Mouse (Mus musculus) MEL (cell line): ENCODE results near the gene Polr3c. TPM values are rescaled to one million over a fixed set of nuclear protein-coding genes. Genes with fewer than 3 reads are reported as not detected.

Source experiments
- DNase-seq: peaks from one replicate; pipeline ENCODE4 v3.0.0; 2011; ENCODE audit warnings: low read depth, low spot score
- H3K27ac ChIP-seq: 2 replicates; pipeline ENCODE4 v1.5.1; 2012; ENCODE audit warnings: low read depth, mild to moderate bottlenecking, control low read depth, low read length, moderate library complexity; ENCODE audit not compliant: control insufficient read depth
- H3K27me3 ChIP-seq, 2 experiments: fragments of 150-350 bp in 1 of 2; sonication (generic) in 1 of 2; 2 replicates each; pipeline ENCODE4 v1.6.1; 2012; ENCODE audit warnings: low read length in 2 of 2, mild to moderate bottlenecking in 2 of 2, improper control_type of control experiment in 1 of 2, moderate library complexity in 1 of 2; ENCODE audit not compliant: insufficient read depth in 2 of 2, control insufficient read depth in 1 of 2
- H3K36me3 ChIP-seq, 2 experiments: 2 replicates each; pipeline ENCODE4 v1.6.1; 2012 to 2014; ENCODE audit warnings: low read length in 2 of 2, improper control_type of control experiment in 1 of 2, inconsistent platforms in 1 of 2, mild to moderate bottlenecking in 1 of 2; ENCODE audit not compliant: insufficient read depth in 2 of 2, control insufficient read depth in 1 of 2
- H3K4me1 ChIP-seq, 2 experiments: fragments of 150-350 bp in 1 of 2; sonication (generic) in 1 of 2; 2 replicates each; pipeline ENCODE4 v1.6.1; 2012; ENCODE audit warnings: low read length in 2 of 2, improper control_type of control experiment in 1 of 2, mild to moderate bottlenecking in 1 of 2; ENCODE audit not compliant: insufficient read depth in 2 of 2, control insufficient read depth in 1 of 2
- H3K4me3 ChIP-seq, 2 experiments: fragments of 150-350 bp in 1 of 2; sonication (generic) in 1 of 2; 2 replicates each; pipeline ENCODE4 v1.5.1; 2012; ENCODE audit warnings: low read depth in 2 of 2, low read length in 2 of 2, mild to moderate bottlenecking in 2 of 2, moderate library complexity in 2 of 2, control low read depth in 1 of 2, improper control_type of control experiment in 1 of 2; ENCODE audit not compliant: control insufficient read depth in 1 of 2, insufficient read depth in 1 of 2
- H3K79me2 ChIP-seq: 2 replicates; pipeline ENCODE4 v1.6.1; 2012; ENCODE audit warnings: mild to moderate bottlenecking, low read length, moderate library complexity; ENCODE audit not compliant: control insufficient read depth, poor library complexity, insufficient read depth
- H3K9ac ChIP-seq: 2 replicates; pipeline ENCODE4 v1.6.1; 2012; ENCODE audit warnings: low read depth, mild to moderate bottlenecking, control low read depth, low read length, moderate library complexity; ENCODE audit not compliant: control insufficient read depth, poor library complexity, severe bottlenecking
- H3K9me3 ChIP-seq: fragments of 150-350 bp; sonication (generic); replicated peaks from 2 replicates; pipeline ENCODE4 v1.6.1; 2012; ENCODE audit warnings: mild to moderate bottlenecking, low read length, improper control_type of control experiment, moderate library complexity; ENCODE audit not compliant: insufficient read depth
- ETS1 ChIP-seq: IDR thresholded peaks from 2 replicates; pipeline ENCODE4 v1.6.1; 2012; ENCODE audit warnings: low read depth, mild to moderate bottlenecking, inconsistent platforms, low read length, improper control_type of control experiment, moderate library complexity
- GABPA ChIP-seq: IDR thresholded peaks from 2 replicates; pipeline ENCODE4 v1.6.1; 2012; ENCODE audit warnings: low read depth, mild to moderate bottlenecking, inconsistent platforms, low read length, improper control_type of control experiment, moderate library complexity
- GATA1 ChIP-seq: IDR thresholded peaks from 2 replicates; pipeline ENCODE4 v1.6.1; 2011; ENCODE audit warnings: low read depth, low read length, improper control_type of control experiment
- KAT2A ChIP-seq: conservative IDR thresholded peaks from 2 replicates; pipeline ENCODE4 v1.6.1; 2012; ENCODE audit warnings: low read depth, low read length, improper control_type of control experiment, inconsistent platforms
- MAFK ChIP-seq: IDR thresholded peaks from 2 replicates; pipeline ENCODE4 v1.6.1; 2011; ENCODE audit warnings: low read depth, mild to moderate bottlenecking, low read length, improper control_type of control experiment, borderline replicate concordance
- MAX ChIP-seq: IDR thresholded peaks from 2 replicates; pipeline ENCODE4 v1.6.1; 2011; ENCODE audit warnings: low read length, improper control_type of control experiment
- MAZ ChIP-seq: IDR thresholded peaks from 2 replicates; pipeline ENCODE4 v1.6.1; 2012; ENCODE audit warnings: low read depth, mild to moderate bottlenecking, inconsistent platforms, low read length, improper control_type of control experiment
- MEF2A ChIP-seq: IDR thresholded peaks from 2 replicates; pipeline ENCODE4 v1.6.1; 2014; ENCODE audit warnings: low read depth, mild to moderate bottlenecking, inconsistent platforms, low read length, improper control_type of control experiment; ENCODE audit not compliant: poor library complexity, insufficient replicate concordance, severe bottlenecking; ENCODE audit errors: extremely low read depth
- MXI1 ChIP-seq: IDR thresholded peaks from 2 replicates; pipeline ENCODE4 v1.6.1; 2011; ENCODE audit warnings: mild to moderate bottlenecking, low read depth, low read length, improper control_type of control experiment
- MYC ChIP-seq: IDR thresholded peaks from 2 replicates; pipeline ENCODE4 v1.6.1; 2011; ENCODE audit warnings: low read depth, mild to moderate bottlenecking, low read length, improper control_type of control experiment, moderate library complexity
- POLR2A ChIP-seq, 2 experiments: IDR thresholded peaks; 2 replicates each; pipeline ENCODE4 v1.6.1; 2011 to 2012; ENCODE audit warnings: low read length in 2 of 2, mild to moderate bottlenecking in 2 of 2, control low read depth in 1 of 2, improper control_type of control experiment in 1 of 2, low read depth in 1 of 2, moderate library complexity in 1 of 2; ENCODE audit not compliant: control insufficient read depth in 1 of 2, insufficient read depth in 1 of 2, poor library complexity in 1 of 2
- RCOR1 ChIP-seq: IDR thresholded peaks from 2 replicates; pipeline ENCODE4 v1.6.1; 2012; ENCODE audit warnings: low read depth, mild to moderate bottlenecking, inconsistent platforms, low read length, improper control_type of control experiment
- SMC3 ChIP-seq: IDR thresholded peaks from 2 replicates; pipeline ENCODE4 v1.6.1; 2011; ENCODE audit warnings: low read depth, low read length, improper control_type of control experiment
- TAL1 ChIP-seq: IDR thresholded peaks from 2 replicates; pipeline ENCODE4 v1.6.1; 2012; ENCODE audit warnings: mild to moderate bottlenecking, inconsistent platforms, low read length, moderate library complexity, mixed read lengths
- UBTF ChIP-seq: IDR thresholded peaks from 2 replicates; pipeline ENCODE4 v1.6.1; 2012; ENCODE audit warnings: low read depth, mild to moderate bottlenecking, inconsistent platforms, low read length, improper control_type of control experiment, moderate library complexity, borderline replicate concordance; ENCODE audit not compliant: insufficient read depth
- USF1 ChIP-seq: IDR thresholded peaks from 2 replicates; pipeline ENCODE4 v1.6.1; 2014; ENCODE audit warnings: low read depth, mild to moderate bottlenecking, inconsistent platforms, low read length, improper control_type of control experiment, moderate library complexity
- USF2 ChIP-seq, 2 experiments: IDR thresholded peaks; 2 replicates each; pipeline ENCODE4 v1.6.1; 2011 to 2012; ENCODE audit warnings: improper control_type of control experiment in 2 of 2, low read length in 2 of 2, borderline replicate concordance in 1 of 2, inconsistent platforms in 1 of 2, low read depth in 1 of 2, mild to moderate bottlenecking in 1 of 2; ENCODE audit not compliant: insufficient read depth in 1 of 2
- ZKSCAN1 ChIP-seq: IDR thresholded peaks from 2 replicates; pipeline ENCODE4 v1.6.1; 2012; ENCODE audit warnings: low read depth, mild to moderate bottlenecking, inconsistent platforms, low read length, improper control_type of control experiment, moderate library complexity
- ZNF384 ChIP-seq: IDR thresholded peaks from 2 replicates; pipeline ENCODE4 v1.6.1; 2012; ENCODE audit warnings: low read depth, mild to moderate bottlenecking, inconsistent platforms, low read length, improper control_type of control experiment
- polyA plus RNA-seq, 2 experiments: library from polyadenylated mRNA; stranded (reverse) in 1 of 2; unstranded in 1 of 2; fragments of >175 nt in 1 of 2; fragments of >200 nt in 1 of 2; gene quantifications; 2 replicates each; pipeline versions ENCODE4 v1.2.1 to v1.2.4; 2012; ENCODE audit warnings: low replicate concordance in 2 of 2, low read depth in 1 of 2; ENCODE audit not compliant: insufficient read length in 2 of 2, insufficient read depth in 1 of 2, missing spikeins in 1 of 2
- total RNA-seq: library from RNA; depleted of rRNA; stranded (reverse); fragments of 300-350 nt; gene quantifications from 2 replicates; pipeline ENCODE4 v1.2.3, GENCODE M21; 2012

Gene Polr3c
- total and polyA plus RNA-seq, 3 experiments: 48.3 to 224 (median 122) TPM

DNA sequence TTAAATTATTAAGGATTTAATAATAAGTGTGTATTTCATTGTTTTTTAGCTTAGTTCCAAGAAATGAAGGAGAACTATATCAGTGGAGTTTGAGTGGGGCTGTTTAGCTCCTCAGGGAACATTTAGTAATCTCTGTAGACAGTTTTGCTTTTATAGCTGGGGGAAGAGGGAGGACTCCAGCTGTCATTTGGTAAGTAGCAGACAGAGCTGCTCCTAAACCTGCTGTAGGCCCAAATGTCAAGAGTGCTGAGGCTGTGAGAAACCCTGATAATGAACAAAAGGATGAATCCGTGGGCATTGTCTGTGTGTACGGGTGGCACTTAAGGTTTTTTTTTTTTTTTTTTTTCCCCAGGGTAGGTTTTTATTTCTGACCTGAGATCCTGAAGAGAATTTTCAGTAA is 7.8 kb upstream of the Polr3c start:
- Histone ChIP-seq H3K9ac (no peak overlapping the region), H3K4me1 (peaks cover 7 to 12% of the 10 kb centered on the region in 2 experiments; a peak in 3 of 4 replicates), H3K27ac (no peak overlapping the region), H3K27me3 (no peaks in the 10 kb centered on the region), H3K79me2 (peaks cover 41% of the 10 kb centered on the region), H3K9me3 (no peaks in the 10 kb centered on the region), H3K36me3 (peaks cover 0 to 16% of the 10 kb centered on the region in 2 experiments; a peak in 3 of 4 replicates), H3K4me3 (no peak overlapping the region)
- no peak for TF ChIP-seq POLR2A (IDR thresholded peaks at IDR 0.05; ENCODE audit: control insufficient read depth in 1 of 2, insufficient read depth in 1 of 2, low read depth in 1 of 2, low read length in 2 of 2, poor library complexity in 1 of 2)
- TF ChIP-seq MAFK: no peak
- TF ChIP-seq TAL1: no peak
- no peak for TF ChIP-seq USF1
- TF ChIP-seq GABPA: no peak
- DNase-seq: no peak

DNA sequence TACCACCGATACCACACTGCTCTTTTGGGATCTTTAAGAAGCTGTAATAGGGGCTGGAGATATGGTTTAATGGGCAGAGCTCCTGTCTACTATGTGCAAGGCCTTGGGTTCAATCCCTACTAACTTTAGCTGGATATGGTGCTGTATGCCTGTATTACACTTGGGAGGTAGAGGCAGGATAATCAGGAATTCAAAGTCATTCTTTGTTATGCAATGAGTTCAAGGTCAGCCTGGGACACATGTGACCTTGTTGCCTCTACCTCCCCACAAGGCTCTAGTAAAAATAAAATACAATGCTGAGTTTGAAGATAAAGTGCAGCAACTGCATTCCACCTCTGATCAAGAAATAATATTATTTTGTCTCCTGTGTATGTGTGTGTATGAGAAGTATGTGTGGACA is 6.6 kb upstream of the Polr3c start:
- H3K79me2 ChIP-seq: peaks cover 48% of the 10 kb centered on the region
- peaks cover 0 to 23% of the 10 kb centered on the region in 2 experiments; a peak in 3 of 4 replicates for H3K36me3 ChIP-seq
- H3K9ac ChIP-seq: no peak overlapping the region
- 0 out of 4 replicates have a peak, but pooled peaks of 1 of the 2 experiments have one; percentile 11 for TF ChIP-seq USF2 (IDR thresholded peaks at IDR 0.05; ENCODE audit: borderline replicate concordance in 1 of 2, insufficient read depth in 1 of 2, low read depth in 1 of 2, low read length in 2 of 2)
- no peak for TF ChIP-seq UBTF
- TF ChIP-seq MXI1: 0 out of 2 replicates have a peak, but pooled peaks have one; percentile 12
- no peaks in the 10 kb centered on the region for H3K9me3 ChIP-seq
- DNase-seq: no peak
- no peak overlapping the region for H3K4me3 ChIP-seq
- H3K27ac ChIP-seq: no peak overlapping the region
- H3K4me1 ChIP-seq: peaks cover 8 to 16% of the 10 kb centered on the region in 2 experiments; a peak in 3 of 4 replicates
- no peaks in the 10 kb centered on the region for H3K27me3 ChIP-seq

DNA sequence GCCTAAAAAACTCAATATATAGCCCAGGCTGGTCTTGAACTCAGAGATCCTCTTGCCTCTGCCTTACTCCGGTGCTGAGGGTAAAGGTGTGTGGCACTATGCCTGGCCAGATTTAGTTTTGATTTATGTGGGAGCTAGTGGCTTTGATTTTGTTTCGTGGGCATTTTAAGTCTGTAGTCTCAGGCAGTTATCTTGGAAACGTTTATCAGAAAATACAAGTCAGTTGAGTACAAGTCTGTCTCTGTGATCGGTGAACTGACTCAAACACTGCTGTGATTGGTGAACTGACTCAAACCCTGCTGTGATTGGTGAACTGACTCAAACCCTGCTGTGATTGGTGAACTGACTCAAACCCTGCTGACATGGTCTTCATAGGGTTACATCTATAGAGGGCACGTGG is 3.4 kb upstream of the Polr3c start:
- H3K4me1 ChIP-seq: peaks cover 5 to 17% of the 10 kb centered on the region in 2 experiments
- H3K27me3 ChIP-seq: no peaks in the 10 kb centered on the region
- H3K4me3 ChIP-seq: no peak overlapping the region
- TF ChIP-seq RCOR1: peak; percentile 99
- no peak for TF ChIP-seq ZNF384
- TF ChIP-seq SMC3: no peak
- TF ChIP-seq ETS1: no peak
- no peak for TF ChIP-seq MAX
- TF ChIP-seq MXI1: peak; percentile 61; the same call in 1 of the 2 replicates
- TF ChIP-seq MYC: no peak
- TF ChIP-seq MEF2A: no peak
- no peak for TF ChIP-seq KAT2A
- TF ChIP-seq MAZ: no peak
- TF ChIP-seq GATA1: 0 out of 2 replicates have a peak, but pooled peaks have one; percentile 20
- no peak for TF ChIP-seq ZKSCAN1
- peaks cover 0 to 30% of the 10 kb centered on the region in 2 experiments; a peak in 2 of 4 replicates for H3K36me3 ChIP-seq
- DNase-seq: no peak
- H3K27ac ChIP-seq: no peak overlapping the region
- no peaks in the 10 kb centered on the region for H3K9me3 ChIP-seq
- H3K79me2 ChIP-seq: peaks cover 51% of the 10 kb centered on the region
- no peak overlapping the region for H3K9ac ChIP-seq
